Mouse (Mus musculus): ENCODE results near the gene Cbr1. TPM values are rescaled to one million over a fixed set of nuclear protein-coding genes. Genes with fewer than 3 reads are reported as not detected.

The Cbr1 gene
- polyA plus RNA-seq, 1 experiment from 2014 or later, result 82.5 TPM

Other genes starting within 250 kb of the Cbr1 start
- 61.3 and 71.7 TPM in 2 replicates for gene Setd4, start 1.8 kb upstream of the Cbr1 start, polyA plus RNA-seq (2015; fragmentation: Nextera tagmentation; extraction: Ambion mirVana)
- 0.18 and 0.25 TPM in 2 replicates for gene Gm5678, start 22.2 kb downstream of the Cbr1 start, polyA plus RNA-seq (2015; fragmentation: Nextera tagmentation; extraction: Ambion mirVana)
- gene Cbr3, start 77.4 kb downstream of the Cbr1 start, polyA plus RNA-seq (2015; fragmentation: Nextera tagmentation; extraction: Ambion mirVana), result 8.4 and 8.5 TPM in 2 replicates
- gene Dop1b, start 106.1 kb downstream of the Cbr1 start, polyA plus RNA-seq (2015; fragmentation: Nextera tagmentation; extraction: Ambion mirVana), result 11.9 and 17.1 TPM in 2 replicates
- gene Morc3, start 226.3 kb downstream of the Cbr1 start, polyA plus RNA-seq (2015; fragmentation: Nextera tagmentation; extraction: Ambion mirVana), result 37.9 and 39.9 TPM in 2 replicates